Mouse (Mus musculus): ENCODE data around the gene Tnfrsf8.
A peak's percentile ranks its signal among the peaks of the same experiment; 100 is the strongest.

Tnfrsf8 gene

GRCm38 (mm10) chr4:145229524-145230163 lies 85.3 kb downstream of the Tnfrsf8 start:
- DNase-seq: peak; percentile 42 to 53

- no peak for DNase-seq
These were observed 85.9 kb downstream of the Tnfrsf8 start for GRCm38 (mm10) chr4:145229051-145229450.

- DNase-seq: no peak
These were observed 90.4 kb downstream of the Tnfrsf8 start for GRCm38 (mm10) chr4:145224613-145225012.

GRCm38 (mm10) chr4:145222064-145222463 lies 92.9 kb downstream of the Tnfrsf8 start:
- no peak for DNase-seq

GRCm38 (mm10) chr4:145221379-145221778 lies 93.6 kb downstream of the Tnfrsf8 start:
- no peak for DNase-seq

- no peak for DNase-seq
These were observed 95.0 kb downstream of the Tnfrsf8 start for GRCm38 (mm10) chr4:145220001-145220400.

GRCm38 (mm10) chr4:145219240-145219985 lies 95.6 kb downstream of the Tnfrsf8 start:
- peak; percentile 49 to 58 for DNase-seq

GRCm38 (mm10) chr4:145217837-145218236 lies 97.1 kb downstream of the Tnfrsf8 start:
- no peak for DNase-seq

Data from lung, postnatal 4 days (tissue).